Mouse (Mus musculus): ENCODE measurements at regions not wholly inside any gene's neighbourhood (a gene's known extent, or its start where the extent isn't known, plus 50 kb on each side); places are given as distances from the start of the nearest gene placed in this dataset.

- ATAC-seq (ENCODE audit: insufficient number of reproducible peaks, low FRiP score, low TSS enrichment, low read depth) (no peak), DNase-seq (ENCODE audit: low spot score) (no peak)
- Histone ChIP-seq H3K4me2 (ENCODE audit: low read depth, severe bottlenecking) (no peak overlapping the region), H3K27ac (replicated peaks; ENCODE audit: low read depth, low read length) (no peak overlapping the region), H3K9me3 (ENCODE audit: control insufficient read depth, low read length) (no peaks in the 10 kb centered on the region), H3K4me3 (ENCODE audit: low read depth, low read length) (no peak overlapping the region), H3K36me3 (ENCODE audit: control insufficient read depth, insufficient read depth, low read length) (no peaks in the 10 kb centered on the region), H3K27me3 (ENCODE audit: control insufficient read depth, insufficient read depth, low read length) (no peaks in the 10 kb centered on the region), H3K4me1 (ENCODE audit: control insufficient read depth, insufficient read depth, low read length) (no peaks in the 10 kb centered on the region), H3K9ac (ENCODE audit: low read length) (no peak overlapping the region)
- 85% methylated on average over 2 of the region's 2 CpGs for WGBS
Measured at GRCm38 (mm10) chr9:91159311-91159710, 202.9 kb upstream of the Zic4 start.

- Histone ChIP-seq H3K27me3 (ENCODE audit: control insufficient read depth, insufficient read depth, low read length) (no peaks in the 10 kb centered on the region), H3K36me3 (ENCODE audit: control insufficient read depth, insufficient read depth, low read length) (no peaks in the 10 kb centered on the region)
- ATAC-seq (ENCODE audit: insufficient number of reproducible peaks, low FRiP score, low TSS enrichment, low read depth), result no peak
Measured at GRCm38 (mm10) chr9:91167871-91168270, 194.3 kb upstream of the Zic4 start.

GRCm38 (mm10) chr9:91193221-91193620, 169.0 kb upstream of the Zic4 start:
- Histone ChIP-seq H3K9me3 (ENCODE audit: control insufficient read depth, low read length) (no peaks in the 10 kb centered on the region), H3K9ac (ENCODE audit: low read length) (no peak overlapping the region), H3K4me3 (ENCODE audit: low read depth, low read length) (no peak overlapping the region), H3K36me3 (ENCODE audit: control insufficient read depth, insufficient read depth, low read length) (no peaks in the 10 kb centered on the region), H3K27me3 (ENCODE audit: control insufficient read depth, insufficient read depth, low read length) (no peaks in the 10 kb centered on the region), H3K4me2 (ENCODE audit: low read depth, severe bottlenecking) (no peak overlapping the region), H3K27ac (replicated peaks; ENCODE audit: low read depth, low read length) (no peak overlapping the region), H3K4me1 (ENCODE audit: control insufficient read depth, insufficient read depth, low read length) (no peaks in the 10 kb centered on the region)
- DNase-seq (ENCODE audit: low spot score) (no peak), ATAC-seq (ENCODE audit: insufficient number of reproducible peaks, low FRiP score, low TSS enrichment, low read depth) (no peak)
- WGBS, result 78% methylated on average over 4 of the region's 4 CpGs

More at GRCm38 (mm10) chr9:91167871-91168270, 194.3 kb upstream of the Zic4 start:
- H3K4me2 ChIP-seq (ENCODE audit: low read depth, severe bottlenecking), result no peak overlapping the region
- no peaks in the 10 kb centered on the region for H3K4me1 ChIP-seq (ENCODE audit: control insufficient read depth, insufficient read depth, low read length)
- no peak overlapping the region for H3K27ac ChIP-seq (replicated peaks; ENCODE audit: low read depth, low read length)
- H3K9me3 ChIP-seq (ENCODE audit: control insufficient read depth, low read length), result no peaks in the 10 kb centered on the region
- no peak overlapping the region for H3K9ac ChIP-seq (ENCODE audit: low read length)
- DNase-seq (ENCODE audit: low spot score), result no peak
- no peak overlapping the region for H3K4me3 ChIP-seq (ENCODE audit: low read depth, low read length)

GRCm38 (mm10) chr9:91193954-91194353, 168.3 kb upstream of the Zic4 start:
- H3K36me3 ChIP-seq (ENCODE audit: control insufficient read depth, insufficient read depth, low read length), result no peaks in the 10 kb centered on the region
- no peak overlapping the region for H3K4me3 ChIP-seq (ENCODE audit: low read depth, low read length)
- no peaks in the 10 kb centered on the region for H3K9me3 ChIP-seq (ENCODE audit: control insufficient read depth, low read length)
- H3K27me3 ChIP-seq (ENCODE audit: control insufficient read depth, insufficient read depth, low read length), result no peaks in the 10 kb centered on the region
- no peak overlapping the region for H3K27ac ChIP-seq (replicated peaks; ENCODE audit: low read depth, low read length)
- H3K9ac ChIP-seq (ENCODE audit: low read length), result no peak overlapping the region
- DNase-seq (ENCODE audit: low spot score), result no peak
- H3K4me2 ChIP-seq (ENCODE audit: low read depth, severe bottlenecking), result no peak overlapping the region
- H3K4me1 ChIP-seq (ENCODE audit: control insufficient read depth, insufficient read depth, low read length), result no peaks in the 10 kb centered on the region
- no peak for ATAC-seq (ENCODE audit: insufficient number of reproducible peaks, low FRiP score, low TSS enrichment, low read depth)
- WGBS, result 80% methylated on average over 3 of the region's 3 CpGs

GRCm38 (mm10) chr9:91207281-91207680, 154.9 kb upstream of the Zic4 start:
- Histone ChIP-seq H3K36me3 (ENCODE audit: control insufficient read depth, insufficient read depth, low read length) (no peaks in the 10 kb centered on the region), H3K9me3 (ENCODE audit: control insufficient read depth, low read length) (no peaks in the 10 kb centered on the region), H3K9ac (ENCODE audit: low read length) (no peak overlapping the region), H3K27ac (replicated peaks; ENCODE audit: low read depth, low read length) (no peak overlapping the region), H3K4me1 (ENCODE audit: control insufficient read depth, insufficient read depth, low read length) (no peaks in the 10 kb centered on the region), H3K27me3 (ENCODE audit: control insufficient read depth, insufficient read depth, low read length) (no peaks in the 10 kb centered on the region), H3K4me2 (ENCODE audit: low read depth, severe bottlenecking) (no peak overlapping the region), H3K4me3 (ENCODE audit: low read depth, low read length) (no peak overlapping the region)
- ATAC-seq (ENCODE audit: insufficient number of reproducible peaks, low FRiP score, low TSS enrichment, low read depth) (no peak), DNase-seq (ENCODE audit: low spot score) (peak; percentile 38)
- WGBS, result 45% methylated on average over 2 of the region's 2 CpGs

GRCm38 (mm10) chr9:91227673-91228440, 134.4 kb upstream of the Zic4 start:
- Histone ChIP-seq H3K36me3 (ENCODE audit: control insufficient read depth, insufficient read depth, low read length) (no peaks in the 10 kb centered on the region), H3K9me3 (ENCODE audit: control insufficient read depth, low read length) (no peaks in the 10 kb centered on the region), H3K4me1 (ENCODE audit: control insufficient read depth, insufficient read depth, low read length) (no peaks in the 10 kb centered on the region), H3K27ac (replicated peaks; ENCODE audit: low read depth, low read length) (no peak overlapping the region), H3K4me3 (ENCODE audit: low read depth, low read length) (no peak overlapping the region), H3K9ac (ENCODE audit: low read length) (no peak overlapping the region), H3K27me3 (ENCODE audit: control insufficient read depth, insufficient read depth, low read length) (no peaks in the 10 kb centered on the region), H3K4me2 (ENCODE audit: low read depth, severe bottlenecking) (no peak overlapping the region)
- no peak for ATAC-seq (ENCODE audit: insufficient number of reproducible peaks, low FRiP score, low TSS enrichment, low read depth)
- 62% methylated on average over 10 of the region's 10 CpGs for WGBS
- DNase-seq (ENCODE audit: low spot score), result no peak

- 79% methylated on average over 5 of the region's 5 CpGs for WGBS
- H3K4me2 ChIP-seq (ENCODE audit: low read depth, severe bottlenecking), result no peak overlapping the region
- no peak for ATAC-seq (ENCODE audit: insufficient number of reproducible peaks, low FRiP score, low TSS enrichment, low read depth)
Measured at GRCm38 (mm10) chr9:91228525-91228924, 133.7 kb upstream of the Zic4 start.

GRCm38 (mm10) chr9:91253886-91254285, 108.3 kb upstream of the Zic4 start:
- no peaks in the 10 kb centered on the region for H3K4me1 ChIP-seq (ENCODE audit: control insufficient read depth, insufficient read depth, low read length)
- ATAC-seq (ENCODE audit: insufficient number of reproducible peaks, low FRiP score, low TSS enrichment, low read depth) (no peak), DNase-seq (ENCODE audit: low spot score) (no peak)
- no peak overlapping the region for H3K27ac ChIP-seq (replicated peaks; ENCODE audit: low read depth, low read length)
- H3K9ac ChIP-seq (ENCODE audit: low read length), result no peak overlapping the region
- no peaks in the 10 kb centered on the region for H3K9me3 ChIP-seq (ENCODE audit: control insufficient read depth, low read length)
- H3K4me3 ChIP-seq (ENCODE audit: low read depth, low read length), result no peak overlapping the region
- no peak overlapping the region for H3K4me2 ChIP-seq (ENCODE audit: low read depth, severe bottlenecking)
- no peaks in the 10 kb centered on the region for H3K36me3 ChIP-seq (ENCODE audit: control insufficient read depth, insufficient read depth, low read length)
- 89% methylated on average over 1 of the region's 1 CpGs for WGBS
- H3K27me3 ChIP-seq (ENCODE audit: control insufficient read depth, insufficient read depth, low read length), result no peaks in the 10 kb centered on the region

More at GRCm38 (mm10) chr9:91228525-91228924, 133.7 kb upstream of the Zic4 start:
- Histone ChIP-seq H3K27ac (replicated peaks; ENCODE audit: low read depth, low read length) (no peak overlapping the region), H3K4me1 (ENCODE audit: control insufficient read depth, insufficient read depth, low read length) (no peaks in the 10 kb centered on the region), H3K36me3 (ENCODE audit: control insufficient read depth, insufficient read depth, low read length) (no peaks in the 10 kb centered on the region), H3K9me3 (ENCODE audit: control insufficient read depth, low read length) (no peaks in the 10 kb centered on the region), H3K27me3 (ENCODE audit: control insufficient read depth, insufficient read depth, low read length) (no peaks in the 10 kb centered on the region), H3K9ac (ENCODE audit: low read length) (no peak overlapping the region), H3K4me3 (ENCODE audit: low read depth, low read length) (no peak overlapping the region)
- no peak for DNase-seq (ENCODE audit: low spot score)

- DNase-seq (ENCODE audit: low spot score), result no peak
- ATAC-seq (ENCODE audit: insufficient number of reproducible peaks, low FRiP score, low TSS enrichment, low read depth), result no peak
- Histone ChIP-seq H3K36me3 (ENCODE audit: control insufficient read depth, insufficient read depth, low read length) (no peaks in the 10 kb centered on the region), H3K27me3 (ENCODE audit: control insufficient read depth, insufficient read depth, low read length) (no peaks in the 10 kb centered on the region), H3K4me1 (ENCODE audit: control insufficient read depth, insufficient read depth, low read length) (no peaks in the 10 kb centered on the region), H3K27ac (replicated peaks; ENCODE audit: low read depth, low read length) (no peak overlapping the region), H3K9me3 (ENCODE audit: control insufficient read depth, low read length) (no peaks in the 10 kb centered on the region), H3K4me3 (ENCODE audit: low read depth, low read length) (no peak overlapping the region), H3K4me2 (ENCODE audit: low read depth, severe bottlenecking) (no peak overlapping the region), H3K9ac (ENCODE audit: low read length) (no peak overlapping the region)
- WGBS, result 71% methylated on average over 3 of the region's 3 CpGs
Measured at GRCm38 (mm10) chr9:91291340-91291739, 70.9 kb upstream of the Zic4 start.

Measured in limb, embryonic 11.5 days (tissue).